Mouse (Mus musculus): ENCODE data around the gene Abhd4. TPM values are rescaled to one million over a fixed set of nuclear protein-coding genes. Genes with fewer than 3 reads are reported as not detected.

The Abhd4 gene
- polyA plus RNA-seq, 1 experiment: 74.6 TPM

- no peak for TF ChIP-seq CTCF (IDR thresholded peaks at IDR 0.05; ENCODE audit: borderline replicate concordance, insufficient read depth, low read length)
- TF ChIP-seq POLR2A (IDR thresholded peaks at IDR 0.05; ENCODE audit: low read depth, low read length): no peak
- H3K4me1 ChIP-seq (ENCODE audit: control insufficient read depth, insufficient read depth, low read length): no peaks in the 10 kb centered on the region
- no peak overlapping the region for H3K27ac ChIP-seq (ENCODE audit: insufficient read depth, low read length)
- H3K4me3 ChIP-seq (ENCODE audit: insufficient read depth, low read length): no peak overlapping the region
Measured at GRCm38 (mm10) chr14:54265951-54266350, 12.0 kb downstream of the Abhd4 start.

GRCm38 (mm10) chr14:54267966-54268365, 14.0 kb downstream of the Abhd4 start:
- Histone ChIP-seq H3K27ac (ENCODE audit: insufficient read depth, low read length) (no peak overlapping the region), H3K4me1 (ENCODE audit: control insufficient read depth, insufficient read depth, low read length) (no peaks in the 10 kb centered on the region), H3K4me3 (ENCODE audit: insufficient read depth, low read length) (no peak overlapping the region)
- TF ChIP-seq CTCF (IDR thresholded peaks at IDR 0.05; ENCODE audit: borderline replicate concordance, insufficient read depth, low read length) (no peak), POLR2A (IDR thresholded peaks at IDR 0.05; ENCODE audit: low read depth, low read length) (no peak)

GRCm38 (mm10) chr14:54269566-54269965, 15.6 kb downstream of the Abhd4 start:
- no peak overlapping the region for H3K4me3 ChIP-seq (ENCODE audit: insufficient read depth, low read length)

GRCm38 (mm10) chr14:54270413-54270812, 16.4 kb downstream of the Abhd4 start:
- H3K4me3 ChIP-seq (ENCODE audit: insufficient read depth, low read length): no peak overlapping the region
- no peak overlapping the region for H3K27ac ChIP-seq (ENCODE audit: insufficient read depth, low read length)
- no peak for TF ChIP-seq POLR2A (IDR thresholded peaks at IDR 0.05; ENCODE audit: low read depth, low read length)
- no peak for TF ChIP-seq CTCF (IDR thresholded peaks at IDR 0.05; ENCODE audit: borderline replicate concordance, insufficient read depth, low read length)
- no peaks in the 10 kb centered on the region for H3K4me1 ChIP-seq (ENCODE audit: control insufficient read depth, insufficient read depth, low read length)

More at GRCm38 (mm10) chr14:54269566-54269965, 15.6 kb downstream of the Abhd4 start:
- Histone ChIP-seq H3K27ac (ENCODE audit: insufficient read depth, low read length) (no peak overlapping the region), H3K4me1 (ENCODE audit: control insufficient read depth, insufficient read depth, low read length) (no peaks in the 10 kb centered on the region)
- TF ChIP-seq CTCF (IDR thresholded peaks at IDR 0.05; ENCODE audit: borderline replicate concordance, insufficient read depth, low read length): no peak
- no peak for TF ChIP-seq POLR2A (IDR thresholded peaks at IDR 0.05; ENCODE audit: low read depth, low read length)

- H3K27ac ChIP-seq (ENCODE audit: insufficient read depth, low read length): no peak overlapping the region
- TF ChIP-seq CTCF (IDR thresholded peaks at IDR 0.05; ENCODE audit: borderline replicate concordance, insufficient read depth, low read length): no peak
- TF ChIP-seq POLR2A (IDR thresholded peaks at IDR 0.05; ENCODE audit: low read depth, low read length): no peak
- H3K4me3 ChIP-seq (ENCODE audit: insufficient read depth, low read length): no peak overlapping the region
- no peaks in the 10 kb centered on the region for H3K4me1 ChIP-seq (ENCODE audit: control insufficient read depth, insufficient read depth, low read length)
Measured at GRCm38 (mm10) chr14:54271976-54272606, 18.1 kb downstream of the Abhd4 start.

GRCm38 (mm10) chr14:54272696-54273095, 18.7 kb downstream of the Abhd4 start:
- Histone ChIP-seq H3K4me3 (ENCODE audit: insufficient read depth, low read length) (no peak overlapping the region), H3K27ac (ENCODE audit: insufficient read depth, low read length) (no peak overlapping the region), H3K4me1 (ENCODE audit: control insufficient read depth, insufficient read depth, low read length) (no peaks in the 10 kb centered on the region)
- no peak for TF ChIP-seq POLR2A (IDR thresholded peaks at IDR 0.05; ENCODE audit: low read depth, low read length)
- no peak for TF ChIP-seq CTCF (IDR thresholded peaks at IDR 0.05; ENCODE audit: borderline replicate concordance, insufficient read depth, low read length)

GRCm38 (mm10) chr14:54276446-54276845, 22.5 kb downstream of the Abhd4 start:
- Histone ChIP-seq H3K4me3 (ENCODE audit: insufficient read depth, low read length) (no peak overlapping the region), H3K27ac (ENCODE audit: insufficient read depth, low read length) (no peak overlapping the region), H3K4me1 (ENCODE audit: control insufficient read depth, insufficient read depth, low read length) (no peaks in the 10 kb centered on the region)
- TF ChIP-seq CTCF (IDR thresholded peaks at IDR 0.05; ENCODE audit: borderline replicate concordance, insufficient read depth, low read length) (no peak), POLR2A (IDR thresholded peaks at IDR 0.05; ENCODE audit: low read depth, low read length) (no peak)

- no peak for TF ChIP-seq CTCF (IDR thresholded peaks at IDR 0.05; ENCODE audit: borderline replicate concordance, insufficient read depth, low read length)
- no peak for TF ChIP-seq POLR2A (IDR thresholded peaks at IDR 0.05; ENCODE audit: low read depth, low read length)
- H3K4me1 ChIP-seq (ENCODE audit: control insufficient read depth, insufficient read depth, low read length): no peaks in the 10 kb centered on the region; the same call in 1 of the 2 replicates
- no peak within 1 kb of the TSS for H3K27ac ChIP-seq (ENCODE audit: insufficient read depth, low read length)
- H3K4me3 ChIP-seq (ENCODE audit: insufficient read depth, low read length): no peak within 1 kb of the TSS
Measured at GRCm38 (mm10) chr14:54284839-54285238, 30.9 kb downstream of the Abhd4 start, which contains the start of gene Olfr49. Gene Olfr49, minus strand, starts transcription at chr14:54284939.

- no peak overlapping the region for H3K4me3 ChIP-seq (ENCODE audit: insufficient read depth, low read length)
- no peak for TF ChIP-seq CTCF (IDR thresholded peaks at IDR 0.05; ENCODE audit: borderline replicate concordance, insufficient read depth, low read length)
- no peak for TF ChIP-seq POLR2A (IDR thresholded peaks at IDR 0.05; ENCODE audit: low read depth, low read length)
- no peak overlapping the region for H3K27ac ChIP-seq (ENCODE audit: insufficient read depth, low read length)
- no peaks in the 10 kb centered on the region for H3K4me1 ChIP-seq (ENCODE audit: control insufficient read depth, insufficient read depth, low read length)
Measured at GRCm38 (mm10) chr14:54300136-54300535, 46.1 kb downstream of the Abhd4 start.

GRCm38 (mm10) chr14:54300676-54301075, 46.7 kb downstream of the Abhd4 start:
- Histone ChIP-seq H3K4me1 (ENCODE audit: control insufficient read depth, insufficient read depth, low read length) (no peaks in the 10 kb centered on the region), H3K27ac (ENCODE audit: insufficient read depth, low read length) (no peak overlapping the region), H3K4me3 (ENCODE audit: insufficient read depth, low read length) (no peak overlapping the region)
- TF ChIP-seq POLR2A (IDR thresholded peaks at IDR 0.05; ENCODE audit: low read depth, low read length) (no peak), CTCF (IDR thresholded peaks at IDR 0.05; ENCODE audit: borderline replicate concordance, insufficient read depth, low read length) (no peak)
